12 mouse cellular contexts compared by ENCODE assay signal in genomic region chr8:128594780-128595179, GRCm38 (mm10).
DNase-seq lines count a peak whose midpoint lies in the region; ATAC-seq and TF ChIP-seq lines count a peak whose summit lies in the region.
"Had no signal": no experiment of that assay in that cellular context is flagged by ENCODE, and none has a peak within 500 bp of the region (broad histone marks: within the 10 kb centered on the region; RNA-seq: fewer than 3 reads in every experiment).

No protein-coding gene starts in this region.

- no peak for TF ChIP-seq CTCF in kidney, adult 2 months (conservative IDR thresholded peaks at IDR 0.05; ENCODE audit: insufficient read depth, insufficient read length, low read depth, low read length)

- H3K36me3 ChIP-seq in kidney, adult 2 months (ENCODE audit: control insufficient read depth, insufficient read depth, low read length) = no peaks in the 10 kb centered on the region
- H3K36me3 ChIP-seq in kidney, embryonic 14.5 days (ENCODE audit: control insufficient read depth, insufficient read depth, low read length) = no peaks in the 10 kb centered on the region
- no peaks in the 10 kb centered on the region for H3K36me3 ChIP-seq in limb, embryonic 10.5 days
- H3K36me3 ChIP-seq: G1E; heart, embryonic 13.5 days; neural tube, embryonic 12.5 days had no signal

- no peak overlapping the region for H3K4me2 ChIP-seq in kidney, embryonic 14.5 days (replicated peaks; ENCODE audit: low read depth, low read length)
- H3K4me2 ChIP-seq: heart, embryonic 13.5 days; neural tube, embryonic 12.5 days had no signal

- H3K27ac ChIP-seq in kidney, adult 2 months (ENCODE audit: insufficient read depth, low read depth, low read length) = no peak overlapping the region
- H3K27ac ChIP-seq in kidney, embryonic 14.5 days (ENCODE audit: low read depth, low read length) = no peak overlapping the region
- peak overlapping the region; percentile 42 for H3K27ac ChIP-seq in limb, embryonic 10.5 days
- H3K27ac ChIP-seq: heart, embryonic 13.5 days; neural tube, embryonic 12.5 days had no signal

- H3K4me1 ChIP-seq in kidney, adult 2 months (ENCODE audit: control insufficient read depth, insufficient read depth, low read length) = no peaks in the 10 kb centered on the region
- H3K4me1 ChIP-seq in kidney, embryonic 14.5 days (ENCODE audit: control insufficient read depth, insufficient read depth, low read length) = no peaks in the 10 kb centered on the region
- peaks cover 17% of the 10 kb centered on the region for H3K4me1 ChIP-seq in limb, embryonic 10.5 days
- H3K4me1 ChIP-seq: neural tube, embryonic 12.5 days had no signal

- DNase-seq in kidney, adult 2 months = peak; percentile 46
- peak; percentile 2 for DNase-seq in Muller cell, postnatal 12 days (ENCODE audit: inconsistent ontology term)
- DNase-seq in embryo, embryonic 11.5 days (ENCODE audit: low read depth, low spot score) = peak; percentile 20
- DNase-seq in limb, embryonic 10.5 days (ENCODE audit: low spot score) = no peak
- DNase-seq in left cerebral cortex, postnatal 14 days (ENCODE audit: low spot score in 2 of 2) = no peak
- DNase-seq in cerebellum, adult 11-12 months = no peak
- DNase-seq in left cerebral cortex, postnatal 36 days (ENCODE audit: low spot score in 2 of 2) = no peak
- DNase-seq: cerebellum, adult 9-11 months had no signal

- H3K9me3 ChIP-seq in kidney, embryonic 14.5 days (ENCODE audit: control insufficient read depth, low read length) = no peaks in the 10 kb centered on the region
- H3K9me3 ChIP-seq in limb, embryonic 10.5 days (replicated peaks) = no peaks in the 10 kb centered on the region
- H3K9me3 ChIP-seq: G1E; heart, embryonic 13.5 days; neural tube, embryonic 12.5 days had no signal

- H3K27me3 ChIP-seq in kidney, adult 2 months (replicated peaks; ENCODE audit: control insufficient read depth, insufficient read depth, low read length) = no peaks in the 10 kb centered on the region
- no peaks in the 10 kb centered on the region for H3K27me3 ChIP-seq in kidney, embryonic 14.5 days (ENCODE audit: control insufficient read depth, insufficient read depth, low read length)
- no peaks in the 10 kb centered on the region for H3K27me3 ChIP-seq in limb, embryonic 10.5 days (ENCODE audit: low read depth, poor library complexity, severe bottlenecking)
- H3K27me3 ChIP-seq: heart, embryonic 13.5 days; neural tube, embryonic 12.5 days had no signal

- 29% methylated on average over 1 of the region's 1 CpGs for WGBS in kidney, adult 2 months
- WGBS in kidney, embryonic 14.5 days = 32% methylated on average over 1 of the region's 1 CpGs
- 44% methylated on average over 1 of the region's 1 CpGs for WGBS in limb, embryonic 10.5 days

- TF ChIP-seq POLR2A in kidney, adult 2 months (IDR thresholded peaks at IDR 0.05; ENCODE audit: low read depth, low read length) = no peak

- intact Hi-C loops in left cerebral cortex, postnatal 14 days (cut with DNase I) = no loop called here
- intact Hi-C loops in left cerebral cortex, postnatal 36 days (cut with DNase I) = no loop called here

- no peak overlapping the region for H3K4me3 ChIP-seq in kidney, adult 2 months (ENCODE audit: insufficient read depth, low read depth, low read length)
- H3K4me3 ChIP-seq in kidney, embryonic 14.5 days (ENCODE audit: low read length) = no peak overlapping the region
- no peak overlapping the region for H3K4me3 ChIP-seq in limb, embryonic 10.5 days
- H3K4me3 ChIP-seq: heart, embryonic 13.5 days; neural tube, embryonic 12.5 days had no signal

- H3K9ac ChIP-seq in kidney, embryonic 14.5 days (ENCODE audit: low read depth, low read length) = no peak overlapping the region
- H3K9ac ChIP-seq: heart, embryonic 13.5 days; neural tube, embryonic 12.5 days had no signal

- no peak for ATAC-seq in kidney, embryonic 14.5 days (ENCODE audit: low FRiP score, low TSS enrichment)

Comparison
In these comparisons a context has a peak if more than half of its experiments do, and no peak if none do; other contexts are left out.
1. DNase-seq: peak in kidney, adult 2 months (single experiment), Muller cell, postnatal 12 days (single experiment) and embryo, embryonic 11.5 days (single experiment); none in limb, embryonic 10.5 days (single experiment), left cerebral cortex, postnatal 14 days (0 of 2), cerebellum, adult 11-12 months (single experiment) and left cerebral cortex, postnatal 36 days (0 of 2).